Mouse (Mus musculus) cerebellum, postnatal 14 days (tissue): ENCODE data around the gene Ush1c.
"Not testable (repeated sequence)": the region's sequence is repeated elsewhere in the genome, so short reads cannot be mapped to it uniquely, and the experiment has no call there.

Experiments used
- DNase-seq, 2 experiments: peaks; one replicate each; pipeline ENCODE4 v3.0.0; 2021; ENCODE audit warnings: mixed read lengths in 2 of 2

The Ush1c gene

DNA sequence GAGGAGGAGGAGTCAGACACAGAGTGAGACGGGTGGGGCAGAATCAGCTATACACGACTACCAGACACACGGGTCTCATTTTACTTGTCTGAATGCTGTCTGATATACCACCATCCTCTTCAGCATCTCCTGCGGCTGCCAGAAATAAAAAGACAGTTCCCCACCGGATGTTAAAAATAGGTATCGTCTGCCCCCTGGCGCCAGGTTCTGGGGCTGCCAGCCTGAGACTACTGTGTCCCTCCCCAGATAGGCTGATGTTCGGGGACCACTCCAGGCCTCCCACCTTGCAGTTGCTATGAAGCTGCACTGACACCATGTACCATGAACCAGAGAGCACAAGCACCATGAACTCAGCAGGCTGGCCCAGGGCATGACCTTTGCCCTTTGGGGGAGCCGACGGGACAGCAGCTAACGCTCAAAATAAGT is 34.2 kb downstream of the Ush1c start:
- DNase-seq, result peak; percentile 82 to 86

DNA sequence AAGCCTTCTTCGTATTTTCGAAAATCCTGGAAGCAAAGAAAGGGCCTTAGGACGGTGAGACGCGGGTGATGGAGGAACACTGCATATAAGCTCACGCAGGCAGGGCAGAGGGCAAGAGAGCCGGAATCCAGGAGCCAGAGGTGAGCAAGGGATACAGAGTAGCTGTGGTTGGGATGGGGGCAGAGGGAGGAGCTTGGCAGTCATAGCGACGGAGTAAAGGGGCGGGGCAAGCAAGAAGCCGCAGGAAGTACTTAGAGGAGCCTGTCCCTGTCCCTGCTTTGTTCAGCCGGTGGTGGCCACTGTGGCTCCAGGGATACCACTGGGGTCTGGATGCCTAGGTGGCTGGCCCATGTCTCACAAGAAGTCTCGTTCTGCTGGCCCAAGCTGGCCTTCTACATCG is 36.7 kb downstream of the Ush1c start:
- no peak for DNase-seq

- DNase-seq, result peak; percentile 42 to 52
Observed at GRCm38 (mm10) chr7:46200021-46200420, 38.3 kb downstream of the Ush1c start.

DNA sequence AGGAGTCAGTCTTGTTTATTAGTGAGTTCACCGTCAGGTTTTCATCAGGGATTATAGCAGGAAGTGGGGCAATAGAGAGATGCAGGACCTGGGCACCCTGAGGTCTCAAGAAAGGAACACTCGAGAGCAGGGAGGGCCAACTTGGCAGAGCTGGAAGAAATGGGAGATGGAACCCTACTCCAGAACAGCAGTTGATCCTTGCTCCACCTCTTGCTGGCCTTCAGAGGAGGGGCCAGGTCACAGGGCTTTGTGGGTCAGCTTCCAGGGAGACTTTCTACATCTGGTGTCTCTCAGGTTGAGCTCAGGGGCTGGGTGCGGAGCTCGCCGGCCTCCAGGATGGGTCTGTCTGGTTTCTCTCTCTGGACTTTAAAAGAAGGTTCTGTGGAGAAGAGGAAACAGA is 42.9 kb downstream of the Ush1c start:
- DNase-seq, result no peak

DNA sequence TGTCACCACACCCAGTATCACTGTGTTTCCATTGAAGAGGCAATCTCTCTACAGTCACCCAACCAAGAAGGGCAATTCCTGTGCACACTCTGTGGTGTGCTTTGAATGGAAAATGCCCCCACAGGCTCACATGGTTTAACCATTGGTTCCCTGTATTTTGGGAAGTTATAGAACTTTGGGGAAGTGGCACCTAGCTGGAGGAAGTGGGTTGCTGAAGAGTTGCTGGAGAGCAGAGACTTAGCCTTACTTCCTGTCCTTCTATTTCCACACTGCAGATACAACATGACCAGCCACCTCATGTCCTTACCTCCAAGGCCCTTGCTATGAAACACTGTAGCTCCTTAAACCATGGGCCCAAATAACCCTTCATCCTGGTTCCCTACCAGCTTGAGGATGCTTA is 54.1 kb downstream of the Ush1c start:
- no peak for DNase-seq

DNA sequence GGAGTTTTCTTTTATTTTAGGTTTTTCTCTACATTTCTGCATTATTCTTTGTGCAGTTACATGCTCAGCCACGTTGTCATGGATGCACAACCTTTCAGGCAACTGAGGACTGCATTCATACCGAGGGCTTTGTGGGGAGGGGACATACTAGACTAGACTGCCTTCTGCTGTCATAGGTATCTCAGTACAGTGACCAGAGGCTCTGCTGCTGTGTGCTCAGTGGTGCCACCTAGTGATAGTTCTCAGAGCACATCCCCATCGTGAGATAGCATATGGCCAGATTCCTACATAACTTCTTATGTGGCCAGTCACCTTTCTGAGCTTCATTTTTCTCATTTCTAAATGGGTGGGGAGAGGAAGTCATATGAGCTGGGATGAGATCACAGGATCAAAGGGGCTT is 56.7 kb downstream of the Ush1c start:
- DNase-seq, result peak; percentile 87 to 88

DNA sequence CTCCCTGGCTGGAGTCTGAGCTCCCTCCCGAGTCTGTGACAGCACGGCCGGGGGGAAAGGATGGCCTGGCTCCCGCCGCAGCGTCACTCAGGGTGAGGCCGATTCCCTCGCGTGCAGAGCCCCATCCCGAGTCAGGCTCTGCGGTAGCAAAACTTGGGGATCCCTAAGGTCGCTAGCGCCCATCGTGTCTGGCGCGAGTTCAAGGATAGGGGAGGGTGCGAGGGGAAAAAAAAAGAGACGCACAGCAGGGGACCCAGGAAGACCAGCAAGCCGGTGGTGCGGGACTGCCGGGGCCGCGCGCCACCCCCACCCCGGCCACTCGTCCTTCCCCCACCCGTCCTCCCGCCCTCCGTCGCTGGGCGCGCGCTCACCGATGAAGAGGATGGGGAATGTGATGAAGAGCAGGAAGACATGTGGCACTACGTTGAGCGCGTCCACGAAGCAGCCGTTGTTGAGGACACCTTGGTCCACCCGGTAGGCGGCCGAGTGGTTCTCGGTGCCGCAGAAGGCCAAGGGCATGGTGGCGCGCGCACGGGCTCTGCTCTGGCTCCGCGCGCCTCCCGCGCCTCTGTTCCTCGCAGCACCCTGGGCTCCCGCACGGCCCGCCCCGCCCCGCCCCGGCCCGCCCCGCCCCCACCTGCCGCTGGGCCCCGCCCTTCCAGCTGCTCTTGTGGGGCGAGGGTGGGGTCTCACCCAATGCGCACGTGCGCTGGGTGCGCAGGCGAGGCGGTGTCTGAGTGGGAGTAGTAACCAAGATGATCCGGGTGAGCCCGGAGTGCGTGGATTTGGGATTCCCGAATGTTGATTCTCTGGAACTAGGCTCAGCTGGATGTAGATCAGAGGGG is 58.6 kb downstream of the Ush1c start, which contains the start of gene Abcc8:
Abcc8 (minus strand) TSS at position 603 of the 845 bp plus-strand sequence.
- DNase-seq, result peak; percentile 67 to 74

GRCm38 (mm10) chr7:46168980-46169379 is 69.3 kb downstream of the Ush1c start:
- not testable (repeated sequence) for DNase-seq

DNA sequence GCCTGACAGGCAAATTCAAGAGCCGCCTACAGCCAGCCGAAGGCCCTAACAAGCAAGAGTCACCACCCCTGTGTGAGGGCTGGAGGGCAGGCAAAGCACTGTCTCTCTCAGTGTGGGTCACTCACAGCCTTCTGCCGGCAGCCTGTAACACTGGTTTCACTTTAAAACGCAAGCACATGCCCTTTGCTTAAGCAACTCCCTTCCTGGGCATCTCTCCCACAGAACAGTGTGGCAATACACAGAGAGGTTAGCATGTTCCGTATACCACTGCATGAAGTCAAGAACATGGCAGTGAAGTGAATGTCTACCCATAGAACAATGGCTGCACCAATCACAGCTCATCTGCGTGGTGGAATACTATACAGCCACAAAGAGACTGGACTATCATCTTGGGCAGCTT is 69.9 kb downstream of the Ush1c start:
- DNase-seq, result no peak

DNA sequence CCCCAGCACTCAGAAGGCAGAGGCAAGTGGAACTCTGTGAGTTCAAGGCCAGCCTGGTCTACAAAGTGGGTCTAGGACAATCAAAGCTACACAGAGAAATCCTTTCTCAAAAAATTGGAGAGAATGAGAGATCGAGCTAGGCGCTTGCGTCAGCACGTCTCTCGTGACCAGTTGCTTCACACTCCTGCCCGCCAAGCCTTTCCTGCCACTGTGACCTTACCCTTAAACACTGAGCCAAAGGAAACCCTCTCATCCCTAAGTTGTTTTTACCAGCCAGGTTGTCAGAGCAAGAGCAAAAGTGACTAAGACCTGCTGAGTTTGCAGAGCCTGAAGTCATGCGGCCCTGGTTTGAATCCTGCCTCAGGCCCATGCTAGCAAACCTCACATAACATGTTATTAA is 70.4 kb downstream of the Ush1c start:
- DNase-seq, result no peak

DNA sequence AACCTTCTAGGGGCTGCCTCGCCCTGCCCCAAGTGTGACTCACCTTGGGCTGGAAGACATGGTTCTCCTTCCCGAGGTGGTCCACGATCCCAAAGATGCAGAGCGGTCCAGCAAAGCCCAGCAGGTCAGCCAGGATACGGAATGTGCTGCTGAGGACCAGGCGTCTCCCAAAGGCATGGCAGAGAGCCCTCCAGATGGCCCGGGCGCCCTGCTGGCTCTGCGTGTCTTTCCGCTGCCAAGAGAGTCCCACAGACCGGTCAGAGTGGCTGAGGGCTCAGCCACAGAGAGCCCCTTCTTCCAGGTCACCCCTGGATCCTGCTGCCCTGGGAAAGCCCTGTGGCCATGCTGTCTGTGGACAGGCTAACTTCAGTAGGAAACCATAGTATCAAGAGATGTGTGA is 72.4 kb downstream of the Ush1c start:
- DNase-seq, result peak; percentile 60 to 69

- DNase-seq, result no peak
Observed at GRCm38 (mm10) chr7:46162731-46163130, 75.6 kb downstream of the Ush1c start.

DNA sequence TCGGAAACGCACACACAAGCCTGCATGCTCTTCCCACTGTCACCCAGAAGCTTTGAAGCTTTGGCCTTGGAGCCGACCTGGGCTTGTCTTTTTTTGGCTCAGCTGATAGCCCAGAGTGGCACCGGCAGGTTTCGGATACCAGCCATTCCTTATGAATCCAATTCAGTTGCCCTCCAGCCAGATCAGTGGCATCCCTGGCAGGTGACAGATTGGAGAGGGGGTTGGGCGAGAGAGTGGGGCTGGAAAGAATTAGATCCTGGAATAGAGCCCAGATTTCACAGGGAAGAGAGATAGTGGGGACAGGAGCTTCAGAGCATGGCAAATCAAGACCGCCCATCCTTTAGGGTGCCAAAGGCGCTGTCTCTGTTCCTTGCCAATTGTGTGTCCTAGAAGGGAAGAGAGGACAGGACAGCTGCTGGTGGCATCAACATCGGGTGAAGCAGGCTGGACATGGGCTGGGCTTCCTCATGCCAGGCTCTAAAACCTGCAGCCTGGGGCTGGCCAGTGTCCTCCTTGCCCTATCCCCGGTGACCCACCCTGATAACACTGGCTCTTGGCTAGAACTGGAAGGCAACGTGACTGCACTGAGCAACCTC is 76.1 kb downstream of the Ush1c start:
- DNase-seq, result peak; percentile 96 to 97

DNA sequence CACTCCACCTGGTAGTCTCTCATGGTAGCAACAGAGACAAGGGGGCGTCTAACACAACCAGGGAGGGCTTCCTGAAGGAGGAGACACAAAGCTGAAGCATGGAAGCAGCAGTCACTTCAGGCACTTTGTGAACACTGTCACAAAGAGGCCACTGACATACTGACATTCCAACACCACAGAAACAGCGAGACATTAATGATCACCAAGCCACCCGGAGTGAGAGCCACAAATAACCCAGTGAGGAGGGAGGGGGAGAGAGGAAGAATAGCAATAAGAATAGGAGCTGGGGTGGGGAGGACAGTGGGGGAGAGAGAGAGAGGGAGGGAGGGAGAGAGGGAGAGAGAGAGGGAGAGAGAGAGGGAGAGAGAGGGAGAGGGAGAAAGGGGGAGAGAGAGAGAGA is 76.7 kb downstream of the Ush1c start:
- peak; percentile 42 to 64 for DNase-seq

DNA sequence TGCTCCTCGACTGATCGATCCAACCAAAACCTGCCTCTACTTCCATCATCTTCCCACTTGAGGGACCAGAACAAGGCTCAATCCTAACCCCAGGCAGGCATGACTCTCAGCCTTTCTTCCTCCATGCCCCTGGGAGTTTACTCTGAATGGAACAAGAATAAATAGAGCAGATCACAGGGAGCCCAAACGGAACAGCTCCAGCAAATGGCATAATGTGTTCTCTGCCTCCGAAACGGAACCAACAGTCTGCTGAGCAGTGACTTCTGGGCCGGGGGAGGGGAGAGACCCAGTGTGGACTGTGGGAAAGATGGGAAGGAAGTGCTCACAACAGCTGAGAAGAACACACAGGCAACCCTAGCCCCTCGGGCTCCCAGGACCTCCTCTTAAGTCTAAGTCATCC is 80.6 kb downstream of the Ush1c start:
- DNase-seq, result no peak

DNA sequence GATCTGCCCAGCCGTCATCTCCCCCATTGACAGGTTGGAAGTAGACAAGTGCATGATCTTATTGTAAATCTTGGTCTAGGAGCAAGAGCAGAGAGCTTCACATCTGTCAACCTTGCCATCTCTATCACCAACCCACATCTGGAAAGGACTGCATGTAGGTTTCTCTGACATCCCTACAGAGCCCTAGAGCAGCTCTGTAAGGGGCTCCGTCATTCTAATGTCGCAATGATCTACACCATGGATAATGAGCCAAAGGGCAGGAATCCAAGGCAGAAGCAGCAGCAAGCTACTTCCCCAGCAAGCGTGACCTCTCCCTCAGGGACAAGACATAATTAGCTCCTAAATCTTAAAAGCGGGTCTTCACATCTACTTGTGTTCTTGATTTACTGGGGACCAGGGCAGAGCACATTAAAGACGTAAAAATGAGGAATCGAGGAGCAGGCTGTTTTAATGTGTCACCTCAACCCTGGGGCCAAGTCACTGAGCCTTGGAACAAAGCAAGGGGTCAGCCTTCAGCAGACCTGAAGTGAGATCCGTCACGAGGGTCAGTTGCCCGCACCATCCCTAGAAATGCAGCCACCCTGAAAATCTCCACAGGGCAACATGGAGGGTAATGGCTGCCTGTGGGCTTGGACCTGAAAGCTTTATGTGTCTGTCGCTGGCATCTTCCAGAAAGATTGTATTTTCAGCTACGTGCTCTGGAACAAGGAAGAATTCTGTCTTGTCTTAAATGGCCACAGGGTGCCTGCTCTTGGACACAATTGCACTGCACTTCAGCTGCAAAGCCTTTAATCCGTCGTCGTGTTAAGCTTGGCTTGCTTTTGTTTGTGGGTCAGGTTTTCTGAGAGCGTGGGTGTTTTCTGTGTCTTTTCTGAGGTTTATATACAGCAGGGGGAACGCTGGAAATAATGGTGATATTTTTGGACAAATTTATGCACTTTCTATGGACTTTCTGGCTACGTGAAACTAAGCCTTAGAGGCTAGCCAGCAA is 83.5 kb downstream of the Ush1c start:
- no peak for DNase-seq

GRCm38 (mm10) chr7:46152819-46153351 is 85.4 kb downstream of the Ush1c start:
- peak in 1 of 2 experiments; percentile 36 for DNase-seq

DNA sequence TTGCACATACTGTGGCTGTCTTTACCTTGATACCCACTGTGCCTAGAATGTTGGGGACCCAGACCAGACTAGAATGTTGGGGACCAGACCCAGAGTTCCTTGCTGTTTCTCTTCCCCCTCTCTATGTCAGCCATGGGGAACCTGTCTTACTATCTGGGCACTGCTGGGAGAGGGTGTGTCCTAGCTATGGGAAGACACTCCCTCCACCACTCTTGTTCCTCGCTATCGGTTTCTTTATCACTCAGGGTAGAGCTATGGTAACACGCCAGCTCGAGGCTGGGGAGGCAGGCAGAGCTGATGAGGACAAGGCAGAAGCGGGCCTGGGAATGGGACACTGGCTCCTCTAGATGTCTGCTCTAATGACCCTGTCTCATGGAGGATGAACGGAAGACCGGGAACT is 90.9 kb downstream of the Ush1c start:
- no peak for DNase-seq

DNA sequence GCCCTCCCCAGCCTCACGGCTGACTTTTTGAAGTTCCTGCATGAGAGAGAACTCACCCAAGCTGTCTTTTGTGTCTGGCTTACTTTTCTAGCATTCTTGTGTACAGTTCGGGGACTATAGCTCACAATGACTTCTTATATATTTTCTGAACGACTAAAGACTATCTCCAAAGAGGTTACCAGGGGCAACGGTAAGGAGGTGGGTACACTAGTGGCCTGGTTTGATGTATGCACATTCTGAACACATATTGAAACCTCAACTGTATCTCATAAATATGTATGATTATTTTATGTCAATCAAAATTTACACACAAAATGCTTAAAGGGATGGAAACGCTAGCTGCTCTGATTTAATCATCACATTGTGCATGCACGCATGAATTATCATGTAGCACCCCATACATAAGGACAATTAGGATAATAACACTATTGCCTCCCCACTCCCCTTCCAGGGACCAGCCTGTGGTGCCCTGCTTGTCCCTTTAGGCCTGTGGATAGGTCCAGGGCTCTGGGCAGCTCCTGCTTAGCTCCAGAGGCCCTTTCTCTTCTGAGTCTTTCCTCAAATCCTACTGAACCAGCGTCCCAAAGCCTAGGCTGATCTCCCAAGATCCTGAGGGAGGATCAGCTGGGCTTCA is 91.5 kb downstream of the Ush1c start:
- no peak for DNase-seq
